Mouse (Mus musculus) small intestine, adult 2 months (tissue): ENCODE data around the gene Rab11b. TPM values are rescaled to one million over a fixed set of nuclear protein-coding genes. Genes with fewer than 3 reads are reported as not detected.

Experiments
- H3K27ac ChIP-seq: fragments of 200-500 bp; 2 replicates; pipeline ENCODE4 v1.5.1; 2012; ENCODE audit warnings: low read depth, low read length, control low read depth, inconsistent platforms; ENCODE audit not compliant: insufficient read depth
- H3K27me3 ChIP-seq: fragments of 200-500 bp; 2 replicates; pipeline ENCODE4 v1.6.1; 2012; ENCODE audit warnings: mild to moderate bottlenecking, moderate library complexity, low read length, inconsistent platforms; ENCODE audit not compliant: control insufficient read depth, insufficient read depth
- H3K36me3 ChIP-seq: fragments of 200-500 bp; 2 replicates; pipeline ENCODE4 v1.6.1; 2012; ENCODE audit warnings: mild to moderate bottlenecking, low read length, control low read depth, inconsistent platforms; ENCODE audit not compliant: control insufficient read depth, insufficient read depth
- H3K4me1 ChIP-seq: fragments of 200-500 bp; 2 replicates; pipeline ENCODE4 v1.6.1; 2012; ENCODE audit warnings: low read length, inconsistent platforms, mixed read lengths; ENCODE audit not compliant: control insufficient read depth, insufficient read depth, insufficient read length
- H3K4me3 ChIP-seq: fragments of 200-500 bp; 2 replicates; pipeline ENCODE4 v1.5.1; 2012; ENCODE audit warnings: low read depth, mild to moderate bottlenecking, control low read depth, inconsistent platforms, low read length, moderate library complexity
- CTCF ChIP-seq: fragments of 200-500 bp; IDR thresholded peaks from 2 replicates; pipeline ENCODE4 v1.5.1; 2012; ENCODE audit warnings: low read depth, mild to moderate bottlenecking, control low read depth, inconsistent platforms, low read length, moderate library complexity, mixed read lengths; ENCODE audit not compliant: insufficient replicate concordance, insufficient read length; ENCODE audit errors: extremely low read depth
- POLR2A ChIP-seq: fragments of 200-500 bp; IDR thresholded peaks from 2 replicates; pipeline ENCODE4 v1.6.1; 2012; ENCODE audit warnings: low read depth, mild to moderate bottlenecking, control low read depth, inconsistent platforms, low read length, moderate library complexity
- WGBS: fragments of 180-500 bp; shearing (Covaris S2); methylation state at CpG from one replicate; pipeline ENCODE4 v1.1.7; 2018; 5-methylcytosine and 5-hydroxymethylcytosine counted together
- polyA plus RNA-seq: library from polyadenylated mRNA; depleted of rRNA; stranded (reverse); fragments of >200 nt; gene quantifications from 2 replicates; pipeline ENCODE4 v1.2.3, GENCODE M21; 2012

Gene Rab11b
- polyA plus RNA-seq, 1 experiment, result 431 TPM

DNA sequence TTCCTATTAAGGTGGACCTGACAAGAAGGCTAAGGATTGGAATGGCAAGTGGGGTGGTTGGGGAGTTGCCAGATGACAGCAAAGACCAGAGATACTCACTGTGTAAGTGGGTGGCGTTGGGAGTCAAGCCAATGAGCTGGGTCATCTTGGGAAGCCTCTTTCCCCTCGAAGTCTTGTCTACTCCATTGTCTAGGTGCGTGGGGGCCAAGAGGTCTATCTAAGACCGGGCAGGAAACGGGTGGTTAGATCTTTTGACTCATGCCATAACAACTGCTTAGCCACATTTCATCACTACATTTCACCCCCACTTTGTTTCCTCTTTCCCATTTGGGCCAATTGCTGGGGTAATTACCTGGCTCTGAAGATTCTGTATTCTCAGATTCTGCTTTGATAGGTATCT, 20.1 kb upstream of the Rab11b start:
- 50% methylated on average over 5 of the region's 5 CpGs for WGBS
- Histone ChIP-seq H3K27ac (peak overlapping the region; percentile 64), H3K4me1 (peaks cover 33% of the 10 kb centered on the region), H3K27me3 (no peaks in the 10 kb centered on the region), H3K36me3 (peaks cover 4% of the 10 kb centered on the region; the same call in 1 of the 2 replicates), H3K4me3 (peak overlapping the region; percentile 20; the same call in 1 of the 2 replicates)
- TF ChIP-seq CTCF, result no peak
- TF ChIP-seq POLR2A, result no peak

DNA sequence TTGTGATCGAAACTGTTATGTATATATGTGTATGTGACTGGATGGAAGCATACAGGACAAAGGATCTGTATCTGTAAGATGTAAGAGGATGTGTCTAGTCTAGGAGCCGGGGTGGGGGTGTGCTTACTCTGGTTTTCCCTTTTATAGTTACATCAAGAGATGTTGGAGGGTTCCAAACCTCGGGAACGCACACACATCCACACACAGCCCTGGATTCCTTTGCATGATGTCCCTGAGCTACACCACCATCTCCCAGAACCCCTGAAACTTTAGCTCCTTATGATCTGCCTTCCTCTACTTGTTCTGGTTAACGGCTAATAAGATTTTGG, 19.6 kb upstream of the Rab11b start:
- no peaks in the 10 kb centered on the region for H3K27me3 ChIP-seq
- no peak for TF ChIP-seq POLR2A
- no peak for TF ChIP-seq CTCF
- WGBS, result 63% methylated on average over 5 of the region's 5 CpGs
- H3K4me1 ChIP-seq, result peaks cover 38% of the 10 kb centered on the region
- 0 out of 2 replicates have a peak overlapping the region, but pooled peaks have one; percentile 64 for H3K27ac ChIP-seq
- H3K36me3 ChIP-seq, result peaks cover 4% of the 10 kb centered on the region; the same call in 1 of the 2 replicates
- no peak overlapping the region for H3K4me3 ChIP-seq

DNA sequence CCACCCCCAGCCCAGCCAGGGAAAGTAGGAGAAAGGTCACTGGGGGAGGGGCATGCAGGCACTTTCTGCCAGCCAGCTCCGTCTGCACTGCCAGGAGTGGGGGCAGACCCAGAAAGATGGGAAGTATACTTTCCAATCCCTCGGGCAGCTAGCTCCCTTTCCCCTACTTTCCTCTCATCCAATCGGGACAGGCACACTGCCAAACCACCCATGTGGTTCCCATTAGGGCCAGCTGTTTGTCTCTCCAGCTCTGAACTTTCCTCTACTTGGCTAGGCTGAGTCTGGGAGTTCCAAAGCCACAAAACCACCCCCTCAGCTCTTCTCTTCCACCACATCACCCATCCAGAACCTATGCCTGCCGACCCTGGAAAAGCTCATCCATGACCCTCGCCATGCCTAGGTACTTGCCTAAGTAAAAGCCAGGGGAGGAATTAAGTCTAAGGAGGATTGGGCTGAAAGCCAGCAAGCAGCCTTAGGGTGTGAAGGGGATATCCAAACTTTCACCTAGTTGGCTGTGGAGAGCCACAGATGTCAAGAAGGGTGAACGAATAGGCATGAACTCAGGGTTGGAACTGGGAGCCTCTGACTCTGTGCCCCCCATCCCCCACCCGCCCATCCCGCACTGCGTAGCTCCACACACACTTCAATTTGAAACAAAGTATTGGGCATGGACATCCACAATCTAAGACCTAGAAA, 19.1 kb upstream of the Rab11b start:
- peaks cover 39% of the 10 kb centered on the region for H3K4me1 ChIP-seq
- H3K27ac ChIP-seq, result peak overlapping the region; percentile 38
- WGBS, result 17% methylated on average over 9 of the region's 9 CpGs
- H3K36me3 ChIP-seq, result peaks cover 4% of the 10 kb centered on the region; the same call in 1 of the 2 replicates
- no peak; the same call in 1 of the 2 replicates for TF ChIP-seq POLR2A
- no peak for TF ChIP-seq CTCF
- no peaks in the 10 kb centered on the region for H3K27me3 ChIP-seq
- H3K4me3 ChIP-seq, result peak overlapping the region; percentile 13

DNA sequence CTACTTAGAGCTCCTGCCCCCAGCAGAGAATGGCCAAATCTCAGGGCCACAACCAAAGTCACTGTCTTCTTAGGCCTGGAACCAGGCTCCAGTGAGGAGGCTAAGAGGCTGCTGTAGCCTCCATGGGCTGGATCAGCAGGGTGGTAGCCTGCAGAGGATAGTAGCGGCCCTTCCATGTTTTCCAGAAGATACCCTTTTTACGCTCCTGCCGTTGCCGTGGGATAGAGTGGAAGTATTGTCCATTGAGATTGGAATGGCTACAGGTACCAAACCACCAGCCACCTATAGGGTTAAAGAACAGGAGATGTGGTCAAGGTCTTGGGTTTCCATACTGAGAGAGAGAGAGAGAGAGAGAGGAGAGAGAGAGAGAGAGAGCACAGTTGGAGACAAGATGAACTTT, 15.0 kb upstream of the Rab11b start:
- H3K4me3 ChIP-seq, result no peak overlapping the region
- H3K36me3 ChIP-seq, result peaks cover 4% of the 10 kb centered on the region; the same call in 1 of the 2 replicates
- WGBS, result 89% methylated on average over 4 of the region's 4 CpGs
- no peaks in the 10 kb centered on the region for H3K27me3 ChIP-seq
- H3K4me1 ChIP-seq, result peaks cover 18% of the 10 kb centered on the region
- TF ChIP-seq POLR2A (no peak), CTCF (no peak)
- peak overlapping the region; percentile 69 for H3K27ac ChIP-seq

DNA sequence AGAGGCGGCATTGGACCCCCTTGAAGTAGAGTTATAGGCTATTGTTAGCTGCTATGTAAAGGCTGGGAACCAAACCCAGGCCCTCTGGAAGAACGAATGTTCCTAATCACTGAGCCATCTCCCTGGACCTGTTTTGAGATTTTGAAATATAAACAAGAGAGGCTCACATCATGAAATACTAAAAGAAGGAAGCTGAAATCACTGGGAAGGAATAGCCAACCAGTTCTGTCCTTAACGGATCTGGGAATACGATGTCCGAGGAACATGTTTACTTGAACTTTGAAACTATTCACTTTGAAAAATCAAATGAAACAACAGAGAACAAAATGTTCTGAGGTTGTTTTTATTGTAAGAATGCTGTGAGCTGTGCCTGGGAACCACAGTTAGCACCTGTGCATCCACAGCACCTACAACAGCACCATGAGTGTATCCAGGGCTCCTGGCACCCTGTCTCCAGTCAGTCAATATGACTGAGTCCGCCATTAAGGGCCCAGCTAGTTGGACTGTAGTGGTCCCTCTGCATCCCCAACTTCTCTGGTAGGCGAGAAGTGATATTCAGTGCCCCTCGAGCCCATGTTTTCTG, 14.3 kb upstream of the Rab11b start:
- 59% methylated on average over 8 of the region's 8 CpGs for WGBS
- Histone ChIP-seq H3K27me3 (no peaks in the 10 kb centered on the region), H3K4me3 (no peak overlapping the region), H3K4me1 (peaks cover 18% of the 10 kb centered on the region), H3K36me3 (peaks cover 4% of the 10 kb centered on the region; the same call in 1 of the 2 replicates), H3K27ac (peak overlapping the region; percentile 69)
- TF ChIP-seq POLR2A, result no peak
- no peak for TF ChIP-seq CTCF

DNA sequence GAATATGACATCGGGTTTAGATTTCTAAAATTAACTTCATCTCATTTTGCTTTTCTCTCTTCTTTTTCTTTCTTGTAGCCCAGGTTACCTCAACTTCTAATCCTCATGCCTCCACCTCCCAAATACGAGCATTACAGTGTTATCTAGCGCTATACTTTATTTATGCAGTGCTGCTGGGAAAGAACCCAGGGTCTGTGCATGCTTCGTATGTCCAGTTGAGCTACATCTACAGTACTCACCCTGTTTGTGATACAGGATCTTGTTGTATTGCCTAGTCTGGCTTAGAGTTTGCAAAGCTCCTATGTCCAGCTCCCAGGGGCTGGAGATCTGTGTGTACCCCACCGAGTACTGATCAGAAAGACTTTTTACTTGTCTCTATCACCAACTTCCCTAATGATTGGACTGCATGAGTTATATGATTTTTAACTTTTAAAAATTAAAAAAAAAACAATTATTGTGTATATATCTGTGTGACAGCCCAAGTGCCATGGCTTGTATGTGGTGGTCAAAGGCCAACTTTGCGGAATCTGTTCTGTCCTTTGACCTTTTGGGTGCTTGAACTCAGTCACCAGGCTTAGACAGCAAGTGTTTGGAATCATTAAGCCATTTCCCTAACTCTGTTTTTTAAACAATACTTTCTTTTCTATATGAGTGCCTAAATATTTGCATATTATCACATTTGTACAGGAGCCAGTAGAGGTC, 13.7 kb upstream of the Rab11b start:
- Histone ChIP-seq H3K27me3 (no peaks in the 10 kb centered on the region), H3K36me3 (peaks cover 4% of the 10 kb centered on the region; the same call in 1 of the 2 replicates), H3K27ac (peak overlapping the region; percentile 63), H3K4me1 (peaks cover 12% of the 10 kb centered on the region), H3K4me3 (no peak overlapping the region)
- 84% methylated on average over 6 of the region's 6 CpGs for WGBS
- TF ChIP-seq CTCF, result no peak
- TF ChIP-seq POLR2A, result no peak

DNA sequence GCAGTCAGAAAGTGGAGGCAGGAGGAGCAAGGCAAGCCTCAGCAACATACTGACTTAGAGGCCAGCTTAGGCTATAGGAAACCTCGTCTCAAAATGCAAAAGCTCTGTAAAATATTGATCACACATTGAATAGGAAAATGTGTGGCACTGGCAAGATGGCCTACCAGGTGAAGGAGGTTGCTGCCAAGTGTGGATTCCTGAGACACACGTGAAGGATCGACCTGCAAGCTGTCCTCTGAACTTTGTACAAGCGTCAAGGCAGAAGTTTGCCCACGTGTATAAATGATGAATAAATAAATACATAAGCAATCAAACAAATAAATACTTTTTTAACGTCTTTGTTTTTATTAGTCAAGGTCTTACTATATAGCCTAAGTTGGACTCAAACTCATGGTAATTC, 13.1 kb upstream of the Rab11b start:
- peaks cover 9% of the 10 kb centered on the region; the same call in 1 of the 2 replicates for H3K4me1 ChIP-seq
- 55% methylated on average over 6 of the region's 6 CpGs for WGBS
- H3K36me3 ChIP-seq, result peaks cover 4% of the 10 kb centered on the region; the same call in 1 of the 2 replicates
- H3K27ac ChIP-seq, result peak overlapping the region; percentile 27; the same call in 1 of the 2 replicates
- H3K27me3 ChIP-seq, result no peaks in the 10 kb centered on the region
- TF ChIP-seq POLR2A (no peak), CTCF (no peak)
- no peak overlapping the region for H3K4me3 ChIP-seq
